Mouse (Mus musculus): Measurements from ENCODE around the gene Zfp428. TPM values are rescaled to one million over a fixed set of nuclear protein-coding genes. Genes with fewer than 3 reads are reported as not detected.
"Not testable (repeated sequence)": the region's sequence is repeated elsewhere in the genome, so short reads cannot be mapped to it uniquely, and the experiment has no call there.

The Zfp428 gene
- total RNA-seq, 2 experiments from 2014 or later: 4.3 to 5.9 TPM

DNA sequence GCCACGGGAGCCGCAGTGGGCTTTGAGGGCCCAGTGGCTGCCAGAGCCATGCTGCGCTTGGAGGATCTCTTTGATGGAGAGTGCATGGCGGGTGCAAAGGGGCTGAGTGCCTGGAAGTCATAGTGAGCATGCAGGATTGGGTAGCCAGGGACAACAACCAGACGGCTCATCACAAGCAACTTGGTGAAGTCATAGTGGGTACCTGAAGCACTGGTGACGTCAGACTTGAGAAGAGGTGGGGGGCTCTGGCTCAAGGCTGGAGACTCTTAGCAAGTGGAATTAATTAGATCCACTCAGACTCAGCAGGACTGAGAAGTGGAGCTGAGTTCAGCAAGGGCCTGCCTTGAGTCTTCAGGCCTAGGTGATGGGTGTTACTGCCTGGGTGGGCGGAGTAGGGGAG, 5.5 kb downstream of the Zfp428 start, which contains the start of gene AC161166.1:
Gene AC161166.1, minus strand, starts transcription at position 101 of the 400 bp plus-strand sequence.
- DNase-seq: no peak
- intact Hi-C loops (cut with DNase I): no loop called here

DNA sequence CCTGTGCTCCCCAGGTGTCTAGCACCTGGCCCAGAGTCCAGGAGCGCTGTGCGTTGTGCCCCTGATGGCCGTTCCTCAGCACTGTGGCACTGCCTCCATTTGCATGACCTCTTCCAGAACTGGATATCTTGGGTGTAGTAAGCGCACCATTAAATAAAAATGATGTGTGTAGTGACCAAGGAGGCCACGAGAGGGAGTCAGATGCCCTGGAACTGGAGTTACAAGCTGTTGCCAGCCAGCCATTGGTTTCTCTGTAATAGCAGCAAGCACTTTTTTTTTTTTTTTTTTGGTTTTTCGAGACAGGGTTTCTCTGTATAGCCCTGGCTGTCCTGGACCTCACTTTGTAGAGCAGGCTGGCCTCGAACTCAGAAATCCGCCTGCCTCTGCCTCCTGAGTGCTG, 9.5 kb downstream of the Zfp428 start:
- DNase-seq; intact Hi-C loops (cut with DNase I): not testable (repeated sequence)

DNA sequence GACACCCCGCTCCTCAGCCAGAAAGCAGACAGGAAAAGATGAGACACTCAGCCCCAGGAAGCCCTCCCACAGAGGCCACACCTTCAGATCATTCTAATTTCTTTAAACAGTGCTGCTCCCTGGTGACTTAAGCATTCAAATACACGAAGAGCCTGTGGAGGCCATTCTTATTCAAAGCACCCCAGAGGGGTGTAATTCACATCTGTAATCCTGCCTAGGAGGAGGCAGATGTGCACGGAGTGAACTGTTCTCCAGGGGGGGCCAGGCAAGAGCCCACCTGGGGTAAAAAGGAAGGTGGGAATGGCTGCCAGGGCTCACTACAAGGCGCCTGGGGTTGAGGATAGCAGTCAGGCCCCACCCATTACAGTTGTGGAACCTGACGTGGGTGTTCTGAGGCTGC, 10.3 kb downstream of the Zfp428 start:
- intact Hi-C loops (cut with DNase I): no loop called here
- DNase-seq: no peak

DNA sequence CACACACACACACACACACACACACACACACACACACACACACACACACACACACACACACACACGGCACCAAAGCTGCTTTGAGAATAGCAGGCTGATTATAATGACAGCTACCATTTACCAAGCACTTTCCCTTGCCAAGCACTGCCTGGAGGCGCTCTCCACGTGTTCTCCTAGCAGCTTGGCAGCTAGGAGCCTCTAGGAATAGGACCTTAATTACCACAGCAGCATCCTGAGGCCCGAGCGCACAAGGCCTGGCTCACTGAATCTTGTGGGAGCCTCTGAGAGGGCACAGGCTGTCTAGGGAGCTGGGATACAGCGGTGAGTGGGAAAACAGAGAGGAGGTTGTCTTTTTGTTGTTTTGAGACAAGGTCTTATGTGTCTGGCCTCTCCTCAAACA, 10.8 kb downstream of the Zfp428 start:
- intact Hi-C loops (cut with DNase I): no loop called here
- DNase-seq: no peak

DNA sequence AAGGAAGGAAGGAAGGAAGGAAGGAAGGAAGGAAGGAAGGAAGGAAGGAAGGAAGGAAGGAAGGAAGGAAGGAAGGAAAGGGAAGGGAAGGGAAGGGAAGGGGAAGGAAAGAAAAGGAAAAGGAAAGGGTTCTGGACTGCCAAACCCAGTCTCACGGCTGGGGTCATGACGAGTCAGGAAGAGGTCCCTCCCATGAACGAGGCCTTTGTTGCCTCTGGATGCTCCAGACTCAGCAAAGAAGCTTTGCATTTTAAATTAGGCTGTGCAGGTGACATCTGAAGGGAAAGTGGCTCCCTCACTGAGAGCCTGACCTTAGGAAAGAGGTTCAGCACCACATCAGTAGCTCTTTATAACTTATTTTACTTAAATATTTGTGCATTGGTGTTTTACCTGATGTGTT, 12.3 kb downstream of the Zfp428 start:
- DNase-seq: no peak
- intact Hi-C loops (cut with DNase I): no loop called here

DNA sequence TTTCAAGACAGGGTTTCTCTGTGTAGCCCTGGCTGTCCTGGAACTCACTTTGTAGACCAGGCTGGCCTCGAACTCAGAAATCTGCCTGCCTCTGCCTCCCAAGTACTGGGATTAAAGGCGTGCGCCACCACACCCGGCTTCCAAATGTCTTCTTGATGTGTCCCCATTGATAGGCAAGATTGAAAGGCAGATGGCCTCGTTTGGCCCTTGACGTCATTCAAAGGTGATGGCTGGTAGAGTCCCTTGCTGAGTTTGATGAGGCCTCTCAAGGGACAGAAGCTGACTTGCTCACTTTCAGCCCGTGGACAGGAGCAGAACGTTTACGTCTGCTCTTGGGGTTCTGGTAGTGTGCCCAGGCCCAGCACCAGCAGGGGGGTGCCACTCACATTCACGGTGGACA, 13.2 kb downstream of the Zfp428 start:
- DNase-seq; intact Hi-C loops (cut with DNase I): not testable (repeated sequence)

DNA sequence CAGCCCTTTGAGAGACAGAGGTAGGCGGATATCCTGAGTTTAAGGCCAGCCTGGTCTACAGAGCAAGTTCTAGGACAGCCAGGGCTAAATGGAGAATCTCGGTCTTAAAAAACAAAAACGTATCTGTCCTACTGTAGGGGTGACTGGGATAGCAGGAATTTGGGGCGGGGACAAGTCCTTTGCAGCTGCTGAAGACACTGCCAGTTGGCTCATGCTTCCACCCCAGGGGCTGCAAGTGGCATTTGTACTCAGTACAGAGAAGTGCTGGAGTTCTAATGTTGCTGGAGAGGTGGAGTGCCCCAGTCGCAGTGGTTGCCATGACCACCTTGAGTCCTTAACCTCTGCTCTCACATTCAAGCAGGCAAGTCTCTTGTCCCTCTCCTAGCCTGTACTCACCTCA, 16.0 kb downstream of the Zfp428 start:
- no peak for DNase-seq
- intact Hi-C loops (cut with DNase I): no loop called here

DNA sequence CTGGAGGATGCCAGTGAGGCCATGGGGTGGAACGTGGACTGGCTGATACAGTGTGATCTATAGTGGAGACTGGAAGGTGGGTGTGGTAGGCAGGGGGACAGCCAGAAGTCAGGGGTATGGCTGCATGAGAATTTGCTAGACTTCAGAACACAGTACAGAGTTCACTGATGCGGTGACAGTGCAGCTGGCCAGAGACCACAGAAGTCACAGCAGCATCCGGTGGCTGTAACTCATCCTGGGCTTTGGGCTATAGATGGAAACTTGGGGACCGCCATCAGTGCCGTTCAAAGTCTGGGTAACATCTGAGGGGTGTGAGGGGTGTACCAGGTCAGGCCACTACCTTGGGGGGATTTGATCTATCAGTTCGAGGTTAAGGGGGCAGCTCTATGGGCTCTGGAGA, 16.9 kb downstream of the Zfp428 start:
- DNase-seq: no peak
- intact Hi-C loops (cut with DNase I): no loop called here

DNA sequence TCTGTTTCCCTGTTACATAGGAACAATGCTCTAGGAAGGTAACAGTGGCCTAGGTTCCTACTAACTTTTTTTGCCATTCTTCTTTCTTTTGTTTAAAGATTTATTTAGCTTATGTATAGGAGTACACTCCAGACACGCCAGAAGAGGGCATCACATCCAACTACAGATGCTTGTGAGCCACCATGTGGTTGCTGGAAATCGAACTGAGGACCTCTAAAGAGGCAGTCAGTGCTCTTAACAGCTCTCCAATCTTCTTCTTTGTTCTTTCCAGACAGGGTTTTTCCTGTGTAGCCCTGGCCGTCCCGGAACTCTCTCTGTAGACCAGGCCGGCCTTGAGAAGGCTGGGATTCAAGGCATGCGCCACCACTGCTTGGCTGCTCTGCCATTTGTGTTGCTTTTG, 18.2 kb downstream of the Zfp428 start:
- no peak for DNase-seq
- intact Hi-C loops (cut with DNase I): no loop called here

DNA sequence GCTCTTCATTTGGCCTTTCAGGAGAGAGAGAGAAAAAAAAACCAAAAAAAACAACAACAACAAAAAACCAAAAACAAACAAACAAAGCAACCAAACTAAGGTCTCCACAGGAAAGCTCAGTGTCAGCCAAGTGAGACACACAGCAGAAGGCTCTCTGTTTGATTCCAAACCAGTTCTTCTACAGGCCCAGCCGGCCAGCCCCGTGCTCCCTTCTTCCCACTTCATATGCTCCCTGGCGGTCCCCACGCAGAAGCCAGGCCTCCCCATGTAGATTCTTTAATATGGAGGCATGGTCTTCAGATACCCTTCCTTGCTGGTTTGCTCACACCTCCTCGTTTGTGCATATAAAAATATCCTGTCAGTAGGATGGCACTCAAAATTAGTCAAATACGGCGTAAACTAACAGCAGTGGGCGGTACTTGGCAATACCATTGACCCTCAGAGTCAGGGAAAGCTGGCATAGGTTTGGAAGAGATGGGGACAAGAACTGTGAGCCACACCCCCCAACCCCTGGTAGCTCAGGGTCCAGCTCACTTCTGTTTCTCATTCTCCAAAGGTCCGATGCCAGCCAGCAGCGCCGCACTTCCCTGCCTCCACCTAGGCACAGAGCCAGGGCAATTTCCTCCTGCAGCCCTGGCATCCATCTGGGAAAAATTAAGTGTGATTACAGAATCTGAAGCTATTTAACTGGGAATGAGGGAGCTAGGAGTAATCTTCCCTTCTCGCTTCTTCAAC, 19.0 kb downstream of the Zfp428 start:
- intact Hi-C loops (cut with DNase I): no loop called here
- no peak for DNase-seq

DNA sequence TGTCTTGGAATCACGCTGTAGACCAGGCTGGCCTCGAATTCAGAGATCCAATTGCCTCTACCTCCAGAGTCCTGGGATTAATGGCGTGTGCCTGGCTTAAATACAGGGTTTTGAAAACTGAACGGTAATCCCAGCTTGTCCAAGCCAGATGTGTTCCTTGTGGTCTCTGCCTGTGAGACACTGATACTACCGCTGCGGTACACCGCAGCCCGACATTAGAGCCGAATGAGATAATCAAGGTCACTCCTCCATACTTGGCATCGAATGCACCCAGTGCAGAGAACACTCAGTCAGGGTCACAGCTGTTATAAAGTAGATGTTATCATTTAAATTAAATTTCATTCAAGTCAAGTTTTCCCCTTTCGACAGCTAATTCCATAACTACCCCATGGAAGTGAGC, 22.1 kb downstream of the Zfp428 start:
- intact Hi-C loops (cut with DNase I): no loop called here
- DNase-seq: no peak

DNA sequence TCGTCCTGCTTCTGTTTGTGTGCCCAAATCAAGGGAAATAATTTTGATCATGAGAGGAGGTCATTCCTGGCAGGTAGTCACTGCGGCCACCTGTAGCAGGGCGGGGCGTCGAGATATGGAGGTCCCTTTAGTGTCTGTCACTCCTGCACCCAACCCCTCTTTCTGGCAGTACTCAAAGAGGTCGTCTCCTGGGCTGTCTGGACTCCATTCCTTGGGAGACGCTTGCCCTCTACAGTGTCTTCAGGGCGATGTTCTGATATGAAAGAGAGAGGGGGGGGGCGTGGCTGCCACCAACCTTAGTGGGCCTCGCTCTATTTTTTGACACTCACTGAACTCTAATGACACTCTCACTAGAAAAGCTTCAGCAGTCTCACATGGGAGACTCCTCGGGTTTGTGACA, 22.8 kb downstream of the Zfp428 start:
- no peak for DNase-seq
- intact Hi-C loops (cut with DNase I): no loop called here

DNA sequence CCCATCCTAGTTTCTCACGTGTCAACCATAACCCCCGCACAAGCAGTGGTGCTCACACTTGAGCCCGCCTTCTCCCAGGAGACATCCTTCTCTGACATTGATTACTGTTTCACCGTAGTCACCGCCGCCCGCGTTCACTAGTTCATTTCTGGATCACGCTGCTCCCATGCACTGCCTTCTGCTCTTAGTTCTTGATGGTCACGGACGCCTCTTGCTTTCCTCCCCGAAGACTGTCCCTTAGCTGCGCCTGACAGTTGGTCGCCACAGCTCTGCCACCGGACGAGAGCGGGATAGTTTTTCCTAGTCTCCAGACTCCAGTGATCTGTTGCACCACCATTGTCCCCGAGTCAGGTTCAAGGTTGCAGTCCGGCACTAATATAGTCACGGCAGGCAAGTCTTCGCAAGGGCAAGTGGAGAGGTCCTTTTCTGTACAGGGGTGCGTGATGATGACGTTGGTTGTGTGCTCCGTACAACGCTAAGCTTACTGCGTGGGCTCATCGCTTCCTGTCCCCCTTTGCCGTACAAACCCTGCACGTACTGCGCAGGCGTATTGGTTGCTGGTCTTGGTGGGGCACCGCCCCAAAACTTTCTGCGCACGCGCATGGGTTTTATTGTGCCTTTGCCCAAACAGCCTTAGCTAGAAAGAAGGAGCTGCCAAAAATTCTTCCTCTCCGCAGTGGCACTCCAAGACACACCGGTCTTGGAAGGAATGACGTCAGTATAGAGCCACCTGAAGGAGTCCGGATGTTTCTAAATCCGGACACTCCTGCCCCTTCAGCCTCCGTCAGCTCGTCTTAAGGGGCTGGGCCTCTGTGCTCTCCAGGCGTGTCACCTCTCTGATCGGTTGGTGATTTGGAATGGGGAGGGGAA, 23.5 kb downstream of the Zfp428 start, which contains the start of gene Irgq:
Gene Irgq, plus strand, starts transcription at position 628 of the 870 bp plus-strand sequence.
- intact Hi-C loops (cut with DNase I): loop anchor here (2.0 kb wide), 1 partner anchor 15 kb away; no protein-coding TSS in a partner anchor
- DNase-seq: peak; percentile 97 to 98

DNA sequence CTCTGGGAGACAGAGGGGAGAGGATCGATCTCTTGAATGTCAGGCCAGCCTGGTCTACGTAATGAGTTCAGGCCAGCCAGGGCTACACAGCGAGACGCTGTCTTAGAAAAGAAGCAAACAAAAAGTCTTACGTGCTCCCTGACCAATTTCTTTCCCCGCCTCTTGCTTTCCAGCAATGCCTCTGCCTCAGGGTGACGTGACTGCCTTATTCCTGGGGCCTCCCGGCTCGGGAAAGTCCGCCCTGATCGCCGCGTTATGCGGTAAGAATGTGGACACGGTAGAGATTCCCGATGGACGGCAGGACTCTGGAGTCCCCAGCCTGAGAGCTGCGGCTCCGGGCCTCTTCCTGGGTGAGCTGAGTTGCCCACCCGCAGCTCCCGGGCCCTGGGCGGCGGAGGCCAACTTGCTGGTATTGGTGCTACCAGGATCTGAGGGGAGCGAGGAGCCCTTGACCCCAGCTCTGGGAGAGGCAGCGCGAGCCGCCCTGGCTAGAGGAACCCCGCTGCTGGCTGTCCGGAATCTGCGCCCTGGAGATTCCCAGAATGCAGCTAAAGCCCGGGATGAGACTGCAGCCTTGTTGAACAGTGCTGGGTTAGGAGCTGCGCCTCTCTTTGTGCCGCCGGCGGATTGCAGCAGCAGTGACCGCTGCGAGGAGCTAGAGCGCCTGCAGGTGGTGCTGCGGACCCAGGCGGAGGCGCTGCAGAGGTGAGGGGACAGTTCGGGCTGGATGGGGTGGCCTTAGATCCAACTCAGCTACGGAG, 24.6 kb downstream of the Zfp428 start:
- intact Hi-C loops (cut with DNase I): loop anchor here (2.0 kb wide), 1 partner anchor 13 kb away; no protein-coding TSS in a partner anchor
- DNase-seq: peak; percentile 49

DNA sequence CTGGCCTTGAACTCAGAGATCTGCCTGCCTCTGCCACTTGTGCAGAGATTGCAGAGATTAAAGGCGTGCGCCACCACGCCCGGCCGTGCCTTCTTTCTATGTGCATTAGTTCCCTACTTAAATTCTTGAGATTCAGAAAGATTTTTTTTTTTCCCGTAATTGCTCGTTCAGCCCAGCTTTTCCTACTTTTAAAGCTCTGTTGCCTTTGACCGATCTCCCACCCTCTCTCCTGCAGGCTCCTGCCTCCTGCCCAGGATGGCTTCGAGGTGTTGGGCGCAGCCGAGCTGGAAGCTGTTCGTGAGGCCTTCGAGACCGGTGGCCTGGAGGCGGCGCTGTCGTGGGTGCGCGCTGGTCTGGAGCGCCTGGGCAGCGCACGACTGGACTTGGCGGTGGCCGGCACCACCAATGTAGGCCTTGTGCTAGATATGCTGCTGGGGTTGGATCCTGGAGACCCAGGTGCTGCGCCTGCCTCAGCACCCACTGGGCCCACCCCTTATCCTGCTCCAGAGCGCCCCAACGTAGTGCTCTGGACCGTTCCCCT, 26.3 kb downstream of the Zfp428 start:
- intact Hi-C loops (cut with DNase I): no loop called here
- DNase-seq: no peak

DNA sequence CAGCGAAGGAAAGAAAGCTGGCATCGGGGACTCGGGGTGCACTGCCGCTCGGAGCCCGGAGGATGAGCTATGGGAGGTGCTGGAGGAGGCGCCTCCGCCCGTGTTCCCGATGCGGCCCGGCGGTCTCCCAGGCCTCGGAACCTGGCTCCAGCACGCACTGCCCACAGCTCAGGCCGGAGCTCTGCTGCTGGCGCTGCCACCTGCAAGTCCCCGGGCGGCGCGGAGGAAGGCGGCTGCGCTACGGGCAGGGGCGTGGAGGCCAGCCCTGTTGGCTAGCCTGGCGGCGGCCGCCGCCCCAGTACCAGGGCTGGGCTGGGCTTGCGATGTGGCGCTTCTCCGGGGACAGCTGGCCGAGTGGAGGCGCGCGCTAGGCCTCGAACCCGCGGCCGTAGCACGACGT, 27.0 kb downstream of the Zfp428 start:
- intact Hi-C loops (cut with DNase I): no loop called here
- DNase-seq: no peak

DNA sequence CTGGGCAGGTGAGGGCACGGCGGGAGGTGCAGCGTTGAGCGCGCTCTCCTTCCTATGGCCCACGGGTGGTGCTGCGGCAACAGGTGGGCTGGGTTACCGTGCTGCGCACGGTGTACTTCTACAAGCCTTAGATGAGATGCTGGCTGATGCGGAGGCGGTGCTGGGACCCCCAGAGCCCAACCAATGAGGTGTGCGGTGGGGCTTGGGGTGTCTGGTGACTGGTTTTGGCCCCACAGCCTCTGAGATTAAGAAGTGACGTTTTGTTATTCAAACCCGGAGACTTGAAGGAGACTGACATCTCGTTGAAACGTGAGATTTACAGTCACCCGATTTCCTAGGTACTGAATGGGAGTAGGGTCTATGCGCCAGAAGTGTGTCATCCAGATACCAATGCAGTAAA, 27.5 kb downstream of the Zfp428 start:
- DNase-seq: no peak
- intact Hi-C loops (cut with DNase I): no loop called here

DNA sequence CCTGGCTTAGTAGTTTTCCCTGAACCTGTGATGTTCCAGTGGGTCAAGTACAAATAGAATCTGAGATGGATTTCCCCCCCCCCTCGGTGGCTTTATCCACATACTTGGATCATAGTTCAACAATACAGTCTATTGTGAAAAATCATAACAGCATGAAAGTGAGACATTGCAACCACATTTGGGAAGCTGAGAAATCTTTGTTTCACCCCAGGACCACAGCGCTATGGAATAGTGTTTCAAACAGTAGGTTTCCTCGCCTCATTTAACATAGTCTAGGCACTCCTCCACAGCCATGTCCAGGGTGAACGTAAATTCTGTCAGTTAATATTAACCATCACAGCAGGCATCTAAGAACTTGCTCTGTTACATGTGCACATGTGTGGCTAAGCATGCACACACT, 30.3 kb downstream of the Zfp428 start:
- DNase-seq: no peak
- intact Hi-C loops (cut with DNase I): no loop called here

DNA sequence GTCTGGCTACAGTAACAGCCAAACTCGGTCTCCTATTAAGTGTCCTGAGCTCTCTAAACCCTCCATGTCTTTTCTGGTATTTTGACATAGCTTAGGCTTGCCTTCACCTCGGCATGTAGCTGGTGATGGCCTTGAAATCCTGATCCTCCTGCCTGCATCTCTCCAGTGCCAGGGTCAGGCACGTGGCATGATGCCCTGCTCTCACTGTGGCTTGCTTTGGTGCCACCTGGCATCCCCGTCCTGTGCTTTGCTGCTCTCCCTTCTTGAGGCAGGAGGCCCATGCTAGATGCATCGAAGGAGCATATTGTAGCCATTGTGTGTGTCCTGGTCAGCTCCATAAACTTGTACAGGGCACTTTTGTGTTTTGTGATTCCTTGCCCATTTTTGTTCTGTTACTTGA, 30.8 kb downstream of the Zfp428 start:
- intact Hi-C loops (cut with DNase I): no loop called here
- peak in 1 of 2 experiments; percentile 16 for DNase-seq

DNA sequence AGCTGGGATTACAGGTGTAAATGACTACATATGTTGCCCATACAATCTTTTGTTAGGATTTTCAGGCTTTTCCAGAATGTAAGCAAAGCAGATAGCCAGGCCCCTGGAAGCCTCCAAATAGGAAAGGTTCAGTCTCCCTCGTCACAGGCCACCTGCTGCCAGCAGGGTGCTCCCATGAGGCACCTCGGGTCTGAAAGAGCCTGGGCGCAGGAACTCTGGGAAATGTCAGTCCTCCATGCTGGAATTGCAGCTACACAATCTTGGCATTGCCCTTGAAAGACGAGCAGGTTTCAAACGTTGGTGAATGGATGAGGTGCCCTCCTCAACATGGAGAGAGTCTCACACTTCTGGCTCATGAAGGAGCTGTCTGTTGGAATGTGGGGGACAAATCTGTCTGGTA, 31.3 kb downstream of the Zfp428 start:
- DNase-seq: no peak

DNA sequence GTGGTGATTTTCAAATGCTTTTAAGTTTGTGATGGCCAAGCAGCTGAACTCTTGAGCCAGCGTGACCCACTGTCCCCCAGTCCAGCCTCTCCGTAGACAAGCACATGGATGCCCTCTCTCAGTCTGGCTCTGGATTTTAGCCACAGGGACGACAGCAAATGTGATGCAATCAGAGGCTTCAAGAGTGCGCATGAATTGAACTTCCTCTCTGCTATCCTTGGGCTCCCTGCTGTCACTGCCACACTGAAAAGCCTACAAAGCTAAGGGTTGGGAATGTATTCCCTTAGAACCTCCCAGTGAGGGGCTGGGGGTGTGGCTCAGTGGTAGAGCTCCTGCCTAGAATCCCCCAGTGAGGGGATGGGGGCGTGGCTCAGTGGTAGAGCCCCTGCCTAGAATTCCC, 31.9 kb downstream of the Zfp428 start:
- DNase-seq: no peak
- intact Hi-C loops (cut with DNase I): no loop called here

More for the DNA sequence above, 31.3 kb downstream of the Zfp428 start:
- intact Hi-C loops (cut with DNase I): no loop called here

All from gastrocnemius, postnatal 36 days (tissue).